Mouse (Mus musculus) c-Kit-positive CD71-positive TER-119-negative erythroid progenitor cells, embryonic 14.5 days (primary cell): ENCODE measurements around the gene Rab36.

ENCODE experiments used
- DNase-seq: peaks from one replicate; pipeline ENCODE4 v3.0.0-alpha.2; 2013; ENCODE audit warnings: low read depth

Rab36 gene

DNA sequence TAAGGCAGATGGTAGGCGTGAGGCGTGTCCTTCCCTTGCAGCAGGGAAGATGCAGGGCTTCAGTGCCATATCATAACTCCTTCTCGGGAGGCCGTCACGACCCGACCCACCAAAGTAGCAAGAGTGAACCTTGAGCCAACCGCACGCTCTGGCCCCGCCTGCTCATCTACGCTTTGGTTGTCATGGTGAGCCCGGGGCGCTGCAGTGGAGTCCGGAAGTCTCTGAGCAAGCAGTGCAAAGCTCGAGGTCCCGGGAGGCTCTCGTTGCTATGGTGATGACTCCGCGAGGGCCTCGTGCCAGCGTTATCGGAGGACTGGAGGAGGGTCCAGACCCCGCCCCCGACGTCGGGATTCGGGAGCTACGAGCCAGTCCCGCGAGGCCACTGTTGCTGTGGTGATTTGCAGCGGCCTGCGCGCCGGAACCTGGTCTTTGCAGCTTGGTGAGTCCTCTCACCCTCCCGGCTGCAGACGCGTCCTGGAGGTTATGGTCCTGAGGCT lies at the start of gene Rab36:
Rab36 (plus strand) TSS at position 176 of the 497 bp plus-strand sequence.
- peak; percentile 23 for DNase-seq

DNA sequence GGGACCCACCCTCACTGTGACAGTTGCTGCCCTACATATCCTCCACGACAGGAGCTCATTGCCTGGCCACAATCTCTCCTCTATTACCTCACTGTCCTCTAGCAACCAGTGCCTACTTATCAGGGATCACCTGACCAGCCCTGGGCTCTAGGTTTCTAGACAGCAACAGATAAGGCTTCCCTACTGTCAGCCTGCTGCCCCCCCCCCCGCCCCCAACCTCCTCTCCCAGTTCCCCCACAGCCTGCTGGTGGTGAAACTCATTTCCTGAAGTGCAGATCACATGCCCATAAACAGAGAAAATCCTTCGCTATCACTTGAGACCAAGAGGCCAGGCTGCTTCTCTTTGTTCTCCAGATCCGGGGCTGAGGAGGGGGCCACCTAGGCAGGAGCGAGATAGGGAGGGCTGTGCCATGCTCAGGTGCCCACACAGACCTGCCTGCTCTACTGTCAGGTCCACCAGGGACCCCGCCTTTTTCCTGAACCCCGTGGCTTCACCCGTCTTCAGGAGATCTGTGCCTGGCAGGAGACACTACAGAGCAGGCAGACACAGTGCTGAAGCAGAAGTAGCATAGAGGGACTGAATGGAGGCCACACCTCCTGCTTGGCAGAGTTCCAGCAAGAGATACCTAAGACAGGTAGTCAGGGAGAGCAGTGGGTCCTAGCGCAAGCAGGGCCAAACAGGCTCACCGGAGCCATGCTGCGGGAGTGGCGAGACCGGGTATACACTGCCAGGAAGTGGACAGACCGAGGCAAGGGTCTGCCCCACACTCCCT lies 49.0 kb upstream of the Rab36 start:
- no peak for DNase-seq

DNA sequence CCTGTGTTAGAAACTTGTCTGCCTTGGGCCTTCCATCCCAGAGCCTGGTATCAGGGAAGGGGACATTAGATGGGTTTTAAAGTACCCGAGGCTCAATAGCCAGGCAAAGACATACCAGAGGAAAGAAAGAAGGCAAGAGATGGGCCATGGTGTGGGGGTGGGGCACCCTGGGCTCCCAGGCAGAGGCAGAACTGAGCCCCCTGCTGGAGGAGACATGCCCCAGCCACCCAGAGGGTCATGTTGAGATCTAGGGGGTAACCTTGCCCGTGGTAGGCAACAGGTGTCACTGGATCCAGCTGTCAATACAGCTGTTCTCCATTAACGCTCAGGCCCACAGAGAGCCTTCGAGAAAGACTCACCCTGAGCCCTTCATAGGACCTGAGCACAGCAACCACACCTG lies 47.0 kb upstream of the Rab36 start:
- no peak for DNase-seq

DNA sequence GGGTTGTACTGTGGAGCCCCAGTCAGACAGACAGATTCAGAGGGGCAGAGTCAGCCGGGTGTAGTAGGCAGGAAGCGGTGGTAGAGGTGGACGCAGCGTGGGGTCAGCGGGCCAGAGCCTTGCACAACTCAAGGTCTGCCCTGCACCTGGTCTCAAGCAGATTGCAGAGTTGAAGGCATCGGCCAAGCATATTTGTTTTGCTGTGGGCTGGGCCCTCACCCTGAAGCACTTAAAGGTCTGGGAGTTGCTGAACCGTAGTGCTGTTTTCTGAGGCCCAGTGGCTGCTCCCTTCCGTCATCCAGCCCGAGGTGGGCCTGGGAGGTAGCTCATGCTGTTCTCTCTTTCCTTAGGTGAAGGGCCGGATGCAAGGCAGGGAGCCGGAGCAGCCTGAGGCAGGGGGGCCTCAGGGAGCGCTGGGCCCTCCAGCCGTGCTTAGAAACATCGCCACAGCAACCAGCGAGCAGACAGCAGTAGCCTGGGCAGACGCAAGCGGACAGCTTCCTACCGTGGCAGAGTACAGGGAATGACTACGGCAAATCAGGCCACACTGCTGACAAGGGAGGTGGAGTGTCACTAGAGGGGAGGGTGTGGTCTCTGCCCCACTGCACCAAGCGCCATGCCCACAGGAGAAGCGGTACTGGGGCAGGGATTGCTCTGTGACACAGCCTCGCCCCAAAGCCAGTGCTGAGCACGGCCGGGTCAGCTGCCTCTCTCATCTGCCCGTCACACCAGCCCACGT lies 46.1 kb upstream of the Rab36 start:
- DNase-seq: no peak

DNA sequence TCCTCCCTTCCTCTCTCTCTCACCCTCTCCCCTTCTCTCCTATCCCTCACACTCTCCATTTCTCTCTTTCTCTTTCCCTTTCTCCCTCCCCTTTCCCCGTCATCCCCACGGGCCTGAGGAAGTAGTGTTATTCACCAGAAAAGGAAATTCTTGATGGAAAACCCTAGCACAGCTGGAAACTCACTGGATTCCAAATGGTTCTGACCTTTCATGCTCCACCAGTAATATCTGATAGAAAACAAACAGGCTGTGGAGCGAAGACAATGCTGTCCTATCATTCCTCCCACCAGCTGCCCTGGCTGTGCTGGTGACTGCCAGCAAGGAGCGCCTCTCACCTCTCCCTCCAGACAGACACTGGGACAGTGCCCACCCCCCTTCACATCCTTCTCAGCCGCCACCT lies 42.0 kb upstream of the Rab36 start:
- DNase-seq: no peak

DNA sequence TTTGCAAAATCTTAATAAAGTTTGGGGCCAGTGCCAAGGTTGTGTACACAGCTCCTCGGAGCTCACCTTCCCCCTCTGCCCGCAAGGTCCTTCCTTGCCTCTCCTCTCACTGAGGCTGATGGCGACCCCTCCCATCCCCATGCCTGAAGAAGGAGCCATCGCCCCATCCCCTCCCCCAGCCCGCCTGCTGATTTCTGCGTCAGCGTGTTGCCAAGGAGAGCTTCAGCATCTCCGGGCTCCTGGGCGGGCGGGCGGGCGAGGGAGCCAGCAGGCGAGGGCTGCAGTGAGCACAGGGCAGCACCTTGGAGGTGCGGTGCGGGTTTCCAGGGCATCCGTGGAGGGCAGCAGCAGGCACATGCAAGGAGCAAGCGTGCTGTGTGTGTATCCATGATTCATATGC lies 41.5 kb upstream of the Rab36 start:
- no peak for DNase-seq

DNA sequence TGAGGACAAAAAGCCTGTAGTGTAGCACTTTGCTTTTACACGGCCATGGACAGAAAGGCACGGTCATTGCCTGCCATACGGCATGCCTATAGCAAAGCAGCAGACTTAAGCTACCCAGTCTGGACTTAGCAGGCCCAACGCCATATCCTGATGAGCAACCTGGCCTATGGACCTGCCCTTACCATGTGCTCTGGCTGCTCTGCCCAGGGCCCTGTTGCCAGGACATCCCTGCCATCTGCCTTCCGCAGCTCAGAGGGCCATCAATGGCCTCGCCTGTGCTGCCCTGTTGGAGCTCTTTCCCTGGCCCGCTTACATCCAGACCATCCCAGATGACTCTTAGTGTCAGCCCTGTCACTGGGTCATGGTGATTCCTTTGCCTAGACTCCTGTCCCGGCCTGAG lies 35.5 kb upstream of the Rab36 start:
- DNase-seq: no peak

DNA sequence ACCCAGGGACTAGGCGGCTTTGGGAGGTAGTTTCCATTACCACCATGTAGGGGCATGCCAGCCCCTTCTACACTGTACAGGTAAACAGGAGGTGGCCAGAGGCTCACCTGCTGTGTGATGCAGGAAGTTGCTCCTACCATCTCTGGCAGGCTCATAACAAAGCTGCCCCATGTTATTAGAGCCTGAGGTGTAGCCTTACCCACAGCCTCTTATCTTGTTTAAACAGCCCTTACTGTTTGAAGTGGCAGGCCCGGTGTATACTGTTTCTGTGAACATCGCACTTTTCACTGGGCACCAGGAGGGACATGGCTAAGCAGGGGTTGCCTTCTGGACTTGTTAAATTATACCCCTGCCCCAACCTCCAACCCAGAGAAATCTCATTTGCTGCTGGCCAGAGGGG lies 32.8 kb upstream of the Rab36 start:
- DNase-seq: no peak

DNA sequence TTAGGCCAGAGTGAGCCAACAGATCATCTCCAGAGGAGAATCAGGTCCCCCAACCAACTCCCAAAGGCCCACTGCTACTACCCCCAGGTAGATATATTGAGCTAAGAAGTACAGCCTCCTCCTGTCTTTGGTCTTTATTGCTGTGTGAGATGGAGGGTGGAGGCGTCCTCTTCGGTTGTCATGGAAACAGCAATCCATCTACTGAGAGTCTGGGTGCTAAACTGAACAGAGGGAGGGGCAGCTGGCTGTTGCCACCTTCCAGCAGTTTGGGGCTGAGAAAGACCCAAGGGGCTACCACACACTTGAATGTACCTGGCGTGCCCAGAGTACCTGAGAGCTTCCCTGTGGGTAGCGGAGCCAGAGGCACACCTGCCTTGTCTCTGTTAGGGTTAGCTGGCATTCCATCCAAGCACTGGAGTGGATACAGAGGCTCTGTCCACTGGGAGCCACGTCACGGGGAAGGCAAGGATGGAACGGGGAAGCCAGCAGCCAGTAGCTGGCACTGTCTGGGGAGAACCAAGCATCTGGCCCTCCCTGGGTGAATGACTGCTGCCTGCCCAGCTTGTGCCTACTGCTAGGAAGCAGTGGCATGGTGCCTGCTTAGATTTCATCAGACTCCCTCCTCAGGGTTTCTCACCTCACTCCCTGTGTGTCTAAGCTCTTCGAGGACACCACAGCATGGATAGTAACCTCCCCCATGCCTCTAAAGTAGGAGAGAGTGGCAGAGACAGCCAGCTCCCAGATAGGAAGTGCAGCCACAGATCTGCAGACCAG lies 29.8 kb upstream of the Rab36 start:
- no peak for DNase-seq

DNA sequence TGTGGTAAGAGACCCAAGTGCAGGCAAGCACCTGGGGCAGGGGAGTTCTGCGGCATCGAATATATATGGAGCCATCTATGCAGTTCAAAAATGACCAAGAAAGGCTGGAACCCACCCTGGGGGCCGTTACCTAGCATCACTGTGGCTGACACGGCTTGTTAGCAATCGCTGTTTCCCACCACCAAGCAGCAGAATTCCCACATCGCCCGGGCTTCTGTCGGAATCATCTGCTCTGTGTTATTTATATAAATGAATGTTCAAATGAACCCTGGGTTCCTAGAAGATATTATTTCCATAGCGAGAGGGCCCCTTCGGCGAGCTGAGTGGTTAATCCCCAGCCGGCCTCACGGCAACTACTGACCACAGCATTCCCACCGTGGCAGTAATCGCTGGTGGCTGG lies 26.2 kb upstream of the Rab36 start:
- DNase-seq: no peak

DNA sequence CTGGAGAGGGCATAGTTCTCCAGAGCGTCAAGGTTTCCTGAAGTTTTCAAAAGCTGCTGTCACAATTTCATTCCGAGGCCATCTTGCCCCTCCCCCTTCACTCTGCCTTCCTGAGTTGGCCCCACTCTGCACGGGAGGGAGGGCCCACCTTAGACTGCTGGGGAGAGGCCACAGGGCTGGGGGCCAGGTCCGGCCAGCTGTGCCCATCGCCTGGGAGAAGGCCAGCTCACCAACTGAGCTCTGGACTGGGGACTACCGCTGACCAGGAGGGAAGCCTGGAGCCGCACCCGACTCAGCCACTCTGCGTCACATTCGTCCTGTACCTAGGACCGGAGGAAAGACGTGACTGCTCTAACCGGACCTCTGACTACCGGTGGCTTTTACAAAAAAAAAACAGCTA lies 21.4 kb upstream of the Rab36 start:
- DNase-seq: no peak

DNA sequence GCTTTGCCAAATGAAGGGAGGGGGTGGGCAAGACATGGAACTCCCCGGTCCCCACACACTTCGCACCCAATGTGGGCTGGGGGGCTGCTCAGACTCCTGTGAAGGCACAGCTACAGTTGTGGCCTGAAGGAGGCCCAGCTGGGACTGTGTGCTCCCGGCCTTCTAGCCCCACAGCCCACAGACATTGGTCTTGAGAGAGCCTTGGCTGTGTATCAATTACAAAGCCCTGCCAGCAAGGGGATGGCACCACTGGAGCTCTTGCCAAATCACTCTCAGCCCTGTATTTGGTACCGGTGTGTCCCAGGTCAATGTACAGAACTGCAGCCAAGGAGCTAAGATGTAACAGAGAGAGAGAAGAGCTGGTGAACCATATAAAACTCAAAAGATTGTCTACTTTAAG lies 20.4 kb upstream of the Rab36 start:
- DNase-seq: no peak

DNA sequence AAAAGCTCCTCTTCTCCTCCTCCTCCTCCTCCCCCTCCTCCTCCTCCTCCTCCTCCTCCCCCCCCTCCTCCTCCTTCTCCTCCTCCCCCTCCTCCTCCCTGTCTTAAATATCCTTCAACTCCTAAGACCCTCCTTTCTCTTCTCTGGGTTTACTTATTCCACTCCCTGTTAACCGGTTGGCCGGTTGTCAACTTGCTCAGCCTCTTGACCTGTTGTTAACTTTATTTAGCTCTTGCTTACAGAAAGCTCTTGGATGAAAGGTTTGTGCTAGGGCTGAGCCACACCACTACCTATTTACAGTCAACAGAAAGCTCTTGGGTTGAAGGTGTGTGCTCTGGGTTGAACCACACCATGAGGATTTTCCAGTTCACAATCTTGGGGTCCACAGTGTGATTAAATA lies 16.6 kb upstream of the Rab36 start:
- no peak for DNase-seq

DNA sequence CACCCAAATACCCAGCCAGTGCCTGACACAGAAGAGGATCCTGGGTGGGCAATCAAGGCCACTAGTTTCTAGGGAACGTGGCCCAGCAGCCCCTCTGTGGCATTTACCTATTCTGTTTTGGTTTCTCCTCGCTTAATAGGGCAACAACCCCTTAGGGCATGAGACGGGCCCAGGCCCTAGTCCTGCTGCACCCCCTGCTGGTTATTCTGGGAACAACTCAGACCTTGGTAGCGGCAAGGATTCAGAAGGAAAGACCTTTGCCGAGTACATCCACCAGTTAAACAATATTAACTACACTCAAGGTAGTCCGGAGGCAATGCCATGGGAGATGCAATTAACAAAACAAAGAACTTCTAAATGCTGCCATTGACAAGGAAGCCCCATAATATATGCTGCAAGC lies 15.7 kb upstream of the Rab36 start:
- no peak for DNase-seq

DNA sequence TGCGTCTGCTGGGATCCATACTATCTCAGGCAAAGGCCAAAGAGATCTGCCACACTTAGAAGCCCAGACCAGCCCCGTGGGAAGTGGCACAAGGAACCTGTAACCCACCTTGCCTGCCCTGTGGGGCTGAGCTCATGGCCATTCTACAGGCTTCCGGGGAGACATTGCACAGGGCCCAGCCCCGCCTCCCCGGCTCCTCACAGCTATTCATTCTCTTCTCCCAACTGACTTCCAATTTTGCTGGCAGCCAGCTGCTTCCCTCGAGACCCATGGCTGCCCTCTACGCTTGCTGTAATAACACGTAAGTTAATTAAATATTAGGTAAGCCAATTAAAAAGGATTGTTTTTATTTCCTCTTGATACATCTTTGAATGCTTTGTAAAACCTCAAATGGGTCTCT lies 10.4 kb upstream of the Rab36 start:
- no peak for DNase-seq

DNA sequence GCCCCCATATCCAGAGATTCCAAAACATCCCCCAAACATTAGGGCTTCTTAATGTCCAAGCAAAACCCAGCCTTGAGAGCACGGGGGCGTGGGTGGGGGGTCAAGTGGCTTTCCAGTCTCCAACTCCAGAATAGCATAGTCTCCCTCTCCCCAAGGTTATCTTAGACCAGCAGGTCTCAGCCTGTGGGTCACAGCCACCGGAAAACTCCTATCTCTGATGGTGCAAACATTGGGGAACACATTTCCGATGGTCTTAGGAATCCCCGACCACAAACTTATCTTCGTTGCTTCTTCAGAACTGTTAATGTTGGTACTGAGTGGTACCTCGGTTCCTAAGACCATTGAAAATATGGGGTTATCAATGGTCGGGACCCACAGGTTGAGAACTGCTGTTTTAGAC lies 8.1 kb upstream of the Rab36 start:
- no peak for DNase-seq

DNA sequence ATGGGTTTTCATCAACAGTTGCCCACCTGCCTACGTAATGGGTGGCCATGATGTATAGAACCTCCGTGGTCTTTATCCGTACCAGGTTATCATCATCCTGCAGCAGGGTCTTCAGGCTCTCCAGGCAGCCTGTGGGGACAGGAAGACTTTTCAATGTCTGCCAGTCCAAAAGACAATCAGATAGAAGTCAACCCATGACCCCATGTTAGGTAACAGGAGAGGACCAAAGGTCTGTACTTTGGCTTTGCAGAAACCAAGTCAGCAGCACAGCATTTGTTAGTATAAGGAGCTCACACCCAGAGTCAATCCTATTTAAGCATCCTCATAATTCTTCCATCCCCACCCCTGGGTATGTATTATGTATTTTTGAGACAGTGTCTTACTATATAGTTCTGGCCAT lies 7.2 kb upstream of the Rab36 start:
- no peak for DNase-seq

DNA sequence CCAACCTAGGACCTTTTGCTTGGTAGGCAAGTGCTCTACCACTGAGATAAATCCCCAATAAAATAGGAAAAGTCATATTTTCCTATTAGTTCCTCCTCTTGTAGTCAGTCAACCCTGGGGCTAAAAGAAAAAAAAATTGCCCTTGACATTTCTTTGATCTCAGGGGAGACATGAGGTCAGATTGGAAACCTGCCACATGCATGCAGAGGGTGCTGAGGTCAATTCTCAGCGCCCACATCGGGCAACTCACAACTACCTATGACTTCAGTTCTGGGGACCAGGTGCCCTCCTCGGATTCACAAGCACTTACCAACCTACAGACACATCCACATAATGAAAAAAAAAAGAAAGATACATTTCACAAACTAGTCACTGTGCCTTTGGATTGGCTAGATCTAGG lies 6.6 kb upstream of the Rab36 start:
- DNase-seq: no peak

DNA sequence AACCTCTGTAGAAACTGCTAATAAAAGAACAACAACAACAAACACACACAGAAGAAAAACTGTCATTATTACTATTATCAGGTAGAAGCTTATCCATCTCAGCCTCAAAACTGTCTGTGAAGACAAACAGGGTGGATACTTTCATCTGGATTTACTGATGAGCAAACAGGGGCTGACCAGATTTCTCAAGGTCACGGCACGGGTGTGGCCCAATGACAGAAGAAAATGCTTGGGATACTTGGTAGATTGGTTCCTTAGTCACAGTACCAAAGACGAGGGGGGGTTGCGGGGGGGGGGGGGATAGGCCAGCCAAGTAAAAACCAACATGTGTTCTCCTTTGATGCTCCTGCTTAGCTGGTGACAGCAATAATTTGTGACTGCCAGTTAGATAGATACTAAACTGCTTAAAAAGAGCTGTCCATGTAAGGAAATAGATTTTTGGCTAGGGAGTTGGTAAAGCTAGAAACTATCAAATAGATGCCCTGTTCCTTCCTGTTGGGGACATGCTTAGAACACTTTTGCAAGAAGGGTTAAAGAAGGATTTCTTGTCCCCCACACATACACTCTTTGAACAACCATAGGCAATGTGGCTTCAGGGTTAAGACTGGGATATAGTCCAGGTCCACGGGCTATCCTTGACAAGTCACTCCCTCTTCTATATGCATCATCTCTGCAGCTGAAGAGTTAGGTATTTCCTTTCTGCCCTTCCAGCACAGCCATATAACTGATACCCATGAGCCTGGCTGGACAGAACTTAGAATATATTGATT lies 5.3 kb upstream of the Rab36 start:
- DNase-seq: no peak

DNA sequence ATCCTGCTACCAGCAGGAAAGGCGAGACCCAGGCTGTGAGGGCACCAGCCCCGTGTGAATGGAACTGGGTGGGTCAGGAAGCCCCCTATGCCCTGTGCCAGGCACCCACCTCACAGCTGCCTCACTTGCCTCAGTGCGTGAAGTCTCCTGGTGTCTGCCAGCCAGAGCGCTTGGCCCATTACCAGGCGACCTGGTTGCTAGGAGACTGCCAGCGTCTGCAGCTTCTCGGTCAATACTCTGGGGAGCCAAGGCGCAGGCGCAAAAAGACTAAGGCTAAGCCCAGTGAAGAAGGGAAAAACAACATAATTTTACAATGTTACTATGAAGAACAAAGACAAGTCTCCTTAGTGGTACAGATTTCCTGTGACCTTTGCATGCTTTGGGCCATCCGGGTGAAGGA lies 4.5 kb upstream of the Rab36 start, which contains the start of gene Rsph14:
Rsph14 (minus strand) TSS at position 192 of the 400 bp plus-strand sequence.
- DNase-seq: no peak

DNA sequence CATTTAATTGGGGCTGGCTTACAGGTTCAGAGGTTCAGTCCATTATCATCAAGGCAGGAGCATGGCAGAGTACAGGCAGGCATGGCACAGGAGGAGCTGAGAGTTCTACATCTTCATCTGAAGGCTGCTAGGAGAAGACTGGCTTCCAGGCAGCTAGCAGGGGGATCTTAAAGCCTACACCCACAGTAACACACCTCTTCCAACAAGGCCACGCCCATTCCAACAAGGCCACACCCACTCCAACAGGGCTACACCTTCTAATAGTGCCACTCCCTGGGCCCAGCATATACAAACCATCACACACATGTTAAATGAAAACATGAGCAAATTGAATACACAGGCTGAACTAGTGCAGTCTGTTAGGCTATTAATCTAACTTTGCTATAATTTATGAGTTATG lies 5.2 kb downstream of the Rab36 start:
- DNase-seq: peak; percentile 39

DNA sequence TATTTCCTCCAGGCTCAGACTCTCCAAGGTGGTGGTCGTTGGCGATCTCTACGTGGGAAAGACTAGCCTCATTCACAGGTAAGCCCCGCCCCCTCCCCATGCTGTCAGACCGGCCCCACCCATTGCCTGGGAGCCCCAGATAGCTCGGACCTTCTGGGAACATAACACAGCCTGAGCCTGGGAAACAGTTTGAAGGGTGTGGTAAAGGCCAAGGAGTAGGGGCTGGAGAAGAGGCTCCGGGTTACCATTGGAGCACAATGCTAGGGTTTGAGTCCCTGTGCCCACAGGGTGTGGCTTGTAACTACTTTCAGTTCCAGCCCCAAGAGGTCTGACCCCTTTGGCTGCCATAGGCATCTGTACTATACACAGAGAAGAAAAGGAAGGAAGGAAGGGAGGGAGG lies 7.6 kb downstream of the Rab36 start:
- no peak for DNase-seq
